Mouse (Mus musculus): ENCODE data around the gene Napa.

The Napa gene

GRCm38 (mm10) chr7:16134951-16135392, 36.7 kb downstream of the Napa start:
- no peak for DNase-seq

- peak; percentile 78 for DNase-seq
Observed at GRCm38 (mm10) chr7:16146489-16147410, 48.5 kb downstream of the Napa start.

GRCm38 (mm10) chr7:16147643-16148042, 49.4 kb downstream of the Napa start:
- no peak for DNase-seq

GRCm38 (mm10) chr7:16149241-16149640, 51.0 kb downstream of the Napa start:
- DNase-seq = peak; percentile 84

- no peak for DNase-seq
Observed at GRCm38 (mm10) chr7:16150191-16151145, 52.2 kb downstream of the Napa start.

- peak; percentile 69 for DNase-seq
Observed at GRCm38 (mm10) chr7:16153522-16153921, 55.3 kb downstream of the Napa start.

- no peak for DNase-seq
Observed at GRCm38 (mm10) chr7:16155132-16155872, 57.0 kb downstream of the Napa start.

- no peak for DNase-seq
Observed at GRCm38 (mm10) chr7:16156105-16156714, 58.0 kb downstream of the Napa start.

GRCm38 (mm10) chr7:16158735-16159134, 60.5 kb downstream of the Napa start:
- no peak for DNase-seq

- no peak for DNase-seq
Observed at GRCm38 (mm10) chr7:16160702-16161101, 62.4 kb downstream of the Napa start.

- no peak for DNase-seq
Observed at GRCm38 (mm10) chr7:16161302-16161701, 63.0 kb downstream of the Napa start.

- no peak for DNase-seq
Observed at GRCm38 (mm10) chr7:16162036-16162435, 63.8 kb downstream of the Napa start.

Data from right cerebral cortex, postnatal 25 days (tissue).